Mouse (Mus musculus) stomach, postnatal 0 days (tissue): ENCODE measurements around the gene Rabgap1l.

Experiments
- CTCF ChIP-seq: IDR thresholded peaks from 2 replicates; pipeline ENCODE4 v1.5.1; 2016; ENCODE audit warnings: antibody characterized with exemption, low read depth, mild to moderate bottlenecking, moderate library complexity
- EP300 ChIP-seq: optimal IDR thresholded peaks from 2 replicates; pipeline ENCODE3; 2016; ENCODE audit warnings: antibody characterized with exemption

- TF ChIP-seq CTCF (peak; percentile 82), EP300 (no peak)
These were observed 49.8 kb downstream of the Rabgap1l start for GRCm38 (mm10) chr1:160743229-160743628.
